Mouse (Mus musculus): ENCODE results near the gene Pms1. TPM values are rescaled to one million over a fixed set of nuclear protein-coding genes. Genes with fewer than 3 reads are reported as not detected.

Pms1 gene
- 3.8 and 3.9 TPM in 2 replicates for polyA plus RNA-seq (2012; rRNA removed)

GRCm38 (mm10) chr1:53296581-53297383, at the start of gene Pms1, which contains the start of the genes Ormdl1 and Gm28778:
TSS of gene Pms1 (minus strand) at chr1:53297018.
TSS of gene Ormdl1 (plus strand) at chr1:53297095.
TSS of gene Gm28778 (plus strand) at chr1:53297111.

GRCm38 (mm10) chr1:53312989-53313967, 16.5 kb upstream of the Pms1 start, which contains the start of gene Osgepl1:
TSS of gene Osgepl1 (plus strand) at chr1:53313624.

GRCm38 (mm10) chr1:53187536-53187935, 109.3 kb downstream of the Pms1 start, which contains the start of gene 1700019A02Rik:
TSS of gene 1700019A02Rik (minus strand) at chr1:53187636.

Other genes starting within 250 kb of the Pms1 start
- gene Mstn, start 235.4 kb downstream of the Pms1 start, polyA plus RNA-seq (2012; rRNA removed) = 0.01 and 0.09 TPM in 2 replicates
- 0.06 TPM in 1 of 2 replicates, not detected in the other for gene 1700019A02Rik, start 109.4 kb downstream of the Pms1 start, polyA plus RNA-seq (2012; rRNA removed)
- gene Ormdl1, start 77 bp upstream of the Pms1 start, polyA plus RNA-seq (2012; rRNA removed) = 13.7 and 17.0 TPM in 2 replicates
- not detected in 2 replicates for gene Gm28778, start 93 bp upstream of the Pms1 start, polyA plus RNA-seq (2012; rRNA removed)
- gene Osgepl1, start 16.6 kb upstream of the Pms1 start, polyA plus RNA-seq (2012; rRNA removed) = 14.1 and 14.9 TPM in 2 replicates
- gene Asdurf, start 55.6 kb upstream of the Pms1 start, polyA plus RNA-seq (2012; rRNA removed) = not detected in 2 replicates
- gene Gm28551, start 55.6 kb upstream of the Pms1 start, polyA plus RNA-seq (2012; rRNA removed) = 0.08 TPM in 1 of 2 replicates, not detected in the other
- gene Asnsd1, start 55.7 kb upstream of the Pms1 start, polyA plus RNA-seq (2012; rRNA removed) = 22.3 and 24.4 TPM in 2 replicates

All from liver, embryonic 14 days (tissue).